Mouse (Mus musculus): ENCODE measurements at regions not wholly inside any gene's neighbourhood (a gene's known extent, or its start where the extent isn't known, plus 50 kb on each side); places are given as distances from the start of the nearest gene placed in this dataset.

DNA sequence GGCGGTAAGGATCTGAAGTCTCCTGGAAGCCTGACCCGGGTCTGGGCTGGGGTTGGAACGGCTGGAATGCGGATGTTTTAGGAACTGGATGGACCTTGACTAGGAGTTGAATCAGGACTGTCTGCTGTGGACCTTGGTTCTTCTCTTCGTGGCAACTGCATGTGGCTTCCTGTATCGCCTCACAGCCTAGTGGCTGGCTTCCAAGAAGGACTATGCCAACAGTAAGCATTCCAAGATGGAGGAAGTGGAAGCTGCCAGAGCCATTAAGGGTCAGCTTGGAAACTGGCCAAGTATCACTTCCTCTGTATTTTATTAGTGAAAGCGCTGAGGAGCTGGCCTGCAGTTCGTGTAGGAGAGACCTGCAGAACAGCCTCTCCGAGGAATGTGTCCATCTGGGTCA, 98.4 kb upstream of the Galnt15 start:
- TF ChIP-seq CTCF (IDR thresholded peaks at IDR 0.05; ENCODE audit: extremely low read depth, insufficient read length, insufficient replicate concordance, low read depth, low read length), result no peak
- peak; percentile 42; the same call in 1 of the 2 replicates for TF ChIP-seq POLR2A (IDR thresholded peaks at IDR 0.05; ENCODE audit: low read depth, low read length)
